Mouse (Mus musculus) activated CD4-positive, CD25-positive, alpha-beta regulatory T cell, adult 9 weeks (primary cell): ENCODE measurements around the gene Wwp2. TPM values are rescaled to one million over a fixed set of nuclear protein-coding genes. Genes with fewer than 3 reads are reported as not detected.

Experiments
- polyA plus RNA-seq: library from polyadenylated mRNA; unstranded; fragments of 100-300 nt; shearing (Covaris generic); gene quantifications from one replicate; pipeline ENCODE4 v1.2.1, GENCODE M21; 2017

Gene Wwp2
- 134 TPM for polyA plus RNA-seq

GRCm38 (mm10) chr8:107435962-107436831 lies at the start of gene Wwp2:
TSS of gene Wwp2 (plus strand) at chr8:107436365.

GRCm38 (mm10) chr8:107403038-107403781 lies 33.0 kb upstream of the Wwp2 start, which contains the start of gene Nqo1:
TSS of gene Nqo1 (minus strand) at chr8:107403206.

GRCm38 (mm10) chr8:107424597-107425229 lies 11.5 kb upstream of the Wwp2 start, which contains the start of gene Nob1:
TSS of gene Nob1 (minus strand) at chr8:107425051.

DNA sequence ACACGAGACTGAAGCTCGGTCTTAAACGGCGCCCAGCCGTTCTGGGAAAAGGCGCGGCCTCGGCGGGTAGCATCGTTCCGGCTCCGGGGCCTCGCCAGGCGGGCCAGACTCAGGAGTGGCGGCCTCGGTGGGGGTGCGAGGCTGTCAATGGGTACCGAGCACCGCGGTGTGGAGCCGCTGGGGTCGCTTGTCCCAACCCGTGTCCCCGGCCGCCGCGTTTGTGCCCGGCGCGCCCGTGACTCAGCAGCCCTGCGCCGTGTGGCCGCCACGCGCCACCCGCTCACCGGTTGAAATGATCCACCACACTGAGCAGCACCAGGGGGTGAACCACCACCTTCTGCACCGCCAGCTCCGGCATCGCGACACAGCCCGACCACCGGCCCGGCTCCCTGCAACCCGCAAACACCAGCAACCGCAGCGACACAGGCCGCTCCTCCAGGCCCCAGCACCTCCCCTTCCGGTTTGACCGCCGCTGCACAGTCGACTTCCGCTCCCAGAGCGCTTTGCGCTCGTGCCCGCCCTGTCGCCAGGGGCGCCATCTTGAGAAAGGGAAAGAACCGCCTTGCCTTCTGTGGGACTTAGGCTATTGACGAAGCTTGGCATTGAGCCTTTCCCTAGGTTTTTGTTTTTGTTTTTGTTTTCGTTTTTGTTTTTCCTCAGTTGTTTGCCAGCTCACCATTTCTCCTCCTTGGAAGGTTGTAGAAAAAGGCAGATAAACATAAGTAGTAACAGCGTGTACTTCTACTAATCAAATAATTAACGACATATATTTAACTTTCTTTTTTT lies 152.0 kb downstream of the Wwp2 start, which contains the start of gene Psmd7:
TSS of gene Psmd7 (minus strand) at position 470 of the 786 bp plus-strand sequence.

Other genes with a start within 250 kb of the Wwp2 start
- 18.9 TPM for gene Nfat5, start 142.9 kb upstream of the Wwp2 start, polyA plus RNA-seq
- gene Nqo1, start 33.2 kb upstream of the Wwp2 start, polyA plus RNA-seq = 1.2 TPM
- gene Nob1, start 11.3 kb upstream of the Wwp2 start, polyA plus RNA-seq = 69.7 TPM
- 128 TPM for gene Psmd7, start 152.1 kb downstream of the Wwp2 start, polyA plus RNA-seq